ENCODE assay signal across 8 mouse cellular contexts in genomic region chrX:94032937-94033336, GRCm38 (mm10).
DNase-seq lines count a peak whose midpoint lies in the region; ATAC-seq lines count a peak whose summit lies in the region.

No protein-coding gene starts in this region.

- peak; percentile 88 for ATAC-seq in frontal cortex, adult (ENCODE audit: low TSS enrichment)

- 26% methylated on average over 11 of the region's 11 CpGs for WGBS in large intestine, adult 2 months

- peak; percentile 21 to 54 for DNase-seq in cerebellum, postnatal 14 days
- no peak for DNase-seq in cerebellum, adult 11-12 months
- DNase-seq in 3134 (ENCODE audit: extremely low read depth, insufficient read length, low spot score), result peak; percentile 23
- DNase-seq in adrenal gland, adult 2 months, result peak; percentile 26
- peak; percentile 29 for DNase-seq in large intestine, adult 2 months (ENCODE audit: low read depth, low spot score)
- DNase-seq in lung, postnatal 14 days, result peak; percentile 55
- peak; percentile 8 to 12 for DNase-seq in spleen, postnatal 14 days (ENCODE audit: low spot score in 2 of 2)
